Mouse (Mus musculus): Measurements from ENCODE around the gene Ube2b. TPM values are rescaled to one million over a fixed set of nuclear protein-coding genes. Genes with fewer than 3 reads are reported as not detected.
A peak's percentile ranks its signal among the peaks of the same experiment; 100 is the strongest.

Gene Ube2b
- total RNA-seq, 1 experiment from 2014 or later, result 210 TPM

DNA sequence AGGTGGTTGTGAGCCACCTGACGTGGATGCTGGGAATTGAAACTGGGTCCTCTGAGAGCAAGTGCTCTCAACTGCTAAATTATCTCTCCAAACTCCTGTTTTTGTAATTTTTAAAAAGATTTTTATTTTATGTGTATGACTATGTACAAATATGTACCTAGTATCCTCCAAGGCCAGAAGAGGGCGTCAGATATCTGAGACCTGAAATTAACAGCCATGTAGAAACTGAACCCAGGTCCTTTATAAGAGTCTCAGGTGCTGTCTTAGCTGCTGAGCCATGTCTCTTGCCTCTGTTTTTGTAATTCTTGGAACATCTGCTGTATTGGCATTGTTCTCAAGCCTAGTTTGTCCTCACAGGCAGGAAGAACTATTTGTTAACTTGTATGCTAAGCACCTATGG, 31.1 kb downstream of the Ube2b start:
- ATAC-seq (replicated peaks; ENCODE audit: insufficient number of reproducible peaks, low FRiP score, low TSS enrichment, poor library complexity, severe bottlenecking), result no peak

DNA sequence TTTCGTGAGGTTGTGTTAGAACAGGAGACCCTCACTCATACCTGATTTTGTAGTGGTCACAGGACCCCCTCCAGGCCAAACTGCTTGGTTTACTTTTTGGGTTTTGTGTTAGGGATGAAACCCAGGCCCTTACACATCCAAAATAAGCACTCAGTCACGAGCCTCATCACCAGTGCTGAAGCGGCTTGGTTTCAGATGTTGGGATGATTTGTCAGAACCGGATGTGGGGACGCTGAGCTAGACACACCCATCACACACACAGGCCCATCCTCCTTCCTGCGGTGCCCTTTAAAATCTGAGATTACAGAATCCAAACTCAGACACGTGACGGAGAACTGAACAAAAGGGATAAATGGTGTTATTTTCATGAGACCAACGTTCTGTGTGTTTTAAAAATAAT, 31.7 kb downstream of the Ube2b start:
- ATAC-seq (replicated peaks; ENCODE audit: insufficient number of reproducible peaks, low FRiP score, low TSS enrichment, poor library complexity, severe bottlenecking), result peak; percentile 45; the same call in 1 of the 2 replicates

DNA sequence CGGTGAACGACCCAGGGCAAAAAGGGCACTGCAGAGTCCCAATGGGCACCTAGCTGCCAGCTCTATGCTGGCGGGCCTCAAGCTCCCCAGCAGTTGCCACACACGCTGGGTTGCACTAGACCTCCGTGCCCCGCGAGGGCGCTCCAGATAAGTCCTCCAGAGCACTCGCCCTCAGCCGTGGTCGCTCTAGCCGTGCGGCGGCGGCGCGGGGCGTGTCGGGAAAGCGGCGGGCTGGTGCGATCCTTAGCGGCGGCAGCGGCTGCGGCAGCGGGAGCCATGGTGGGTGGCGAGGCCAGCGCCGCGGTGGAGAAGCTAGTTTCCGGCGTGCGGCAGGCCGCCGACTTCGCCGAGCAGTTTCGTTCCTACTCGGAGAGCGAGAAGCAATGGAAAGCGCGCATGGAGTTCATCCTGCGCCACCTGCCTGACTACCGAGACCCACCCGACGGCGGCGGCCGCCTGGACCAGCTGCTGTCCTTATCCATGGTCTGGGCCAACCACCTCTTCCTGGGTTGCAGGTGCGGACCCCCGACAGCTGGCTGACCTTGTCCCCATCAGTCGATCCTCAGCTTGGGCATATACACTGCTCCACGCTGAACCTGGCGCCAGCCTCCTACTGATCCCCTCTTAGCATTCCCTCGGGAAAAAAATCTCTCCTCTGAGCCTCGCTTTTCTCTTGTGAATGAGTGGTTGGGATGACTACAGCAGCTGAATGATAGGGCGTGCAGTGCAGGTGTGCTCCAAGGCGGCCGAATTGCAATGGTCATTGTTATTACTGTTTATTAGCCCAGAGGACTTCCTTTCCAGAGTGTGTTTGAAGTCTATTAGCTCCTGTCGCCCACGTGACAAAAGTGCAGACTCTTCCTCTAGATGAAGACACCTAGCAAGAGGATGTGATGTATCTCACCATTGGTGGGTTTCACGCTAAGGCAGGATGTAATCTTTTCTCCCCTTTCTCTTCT, 32.8 kb downstream of the Ube2b start, which contains the start of gene Cdkn2aipnl:
Gene Cdkn2aipnl (plus strand): TSS at position 219 of the 959 bp plus-strand sequence.
- peak; percentile 91 for ATAC-seq (replicated peaks; ENCODE audit: insufficient number of reproducible peaks, low FRiP score, low TSS enrichment, poor library complexity, severe bottlenecking)

DNA sequence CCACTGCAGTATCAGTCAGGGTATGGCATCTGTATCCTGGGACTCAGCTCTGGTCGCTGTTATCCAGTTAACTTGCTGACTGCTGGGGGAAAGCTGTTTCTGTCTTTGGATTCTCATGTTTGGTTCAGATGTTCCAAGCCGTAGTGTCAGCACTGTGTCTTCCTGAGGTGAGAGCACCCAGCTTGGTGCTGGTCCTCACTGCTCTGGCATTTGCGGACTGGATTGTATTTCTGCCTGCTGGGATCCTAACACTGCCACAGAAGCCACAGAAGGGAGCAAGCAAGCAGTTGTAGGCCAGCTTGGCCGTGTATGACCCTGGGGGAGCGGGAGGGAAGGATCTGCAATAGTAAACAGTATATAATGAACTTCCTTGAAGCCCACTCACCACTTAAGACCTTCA, 33.9 kb downstream of the Ube2b start:
- ATAC-seq (replicated peaks; ENCODE audit: insufficient number of reproducible peaks, low FRiP score, low TSS enrichment, poor library complexity, severe bottlenecking), result no peak

DNA sequence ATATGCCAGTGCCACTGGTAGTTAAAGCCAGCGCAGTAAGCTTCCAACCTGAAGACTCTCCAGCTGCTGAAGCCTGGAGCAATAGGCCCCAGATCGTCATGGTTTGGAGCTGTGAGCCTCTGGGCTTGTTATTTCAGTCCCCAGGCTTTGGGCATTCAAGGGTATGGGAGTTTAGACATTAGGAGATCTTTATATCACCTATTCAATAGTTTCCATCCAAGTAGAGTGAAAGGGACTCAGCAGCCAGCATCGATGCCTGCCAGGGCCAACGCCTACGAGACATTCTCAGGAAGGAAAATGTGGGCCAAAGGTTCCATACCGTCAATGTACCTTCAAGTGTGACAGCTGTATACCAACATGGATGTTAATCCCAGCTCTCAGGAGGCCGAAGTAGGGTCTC, 38.3 kb downstream of the Ube2b start:
- ATAC-seq (replicated peaks; ENCODE audit: insufficient number of reproducible peaks, low FRiP score, low TSS enrichment, poor library complexity, severe bottlenecking), result no peak

DNA sequence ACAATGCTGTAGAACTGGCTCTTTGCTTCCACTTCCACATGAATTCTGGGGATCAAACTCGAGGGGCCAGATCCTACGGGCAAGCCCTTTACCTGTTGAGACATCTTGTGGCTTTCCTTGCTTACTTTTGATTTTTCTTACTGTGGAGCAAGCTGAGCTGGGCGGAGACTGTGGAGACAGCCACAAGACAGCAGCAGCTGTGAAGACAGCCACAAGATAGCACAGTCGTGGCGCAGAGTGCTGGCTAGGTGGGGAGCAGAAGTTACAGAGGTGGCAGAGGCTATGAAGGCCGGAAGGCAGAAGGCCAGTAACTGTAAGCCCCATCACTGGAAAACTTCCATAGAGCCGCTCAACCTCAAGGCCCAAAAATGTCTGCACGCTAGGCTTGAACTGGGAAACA, 38.8 kb downstream of the Ube2b start:
- no peak for ATAC-seq (replicated peaks; ENCODE audit: insufficient number of reproducible peaks, low FRiP score, low TSS enrichment, poor library complexity, severe bottlenecking)

DNA sequence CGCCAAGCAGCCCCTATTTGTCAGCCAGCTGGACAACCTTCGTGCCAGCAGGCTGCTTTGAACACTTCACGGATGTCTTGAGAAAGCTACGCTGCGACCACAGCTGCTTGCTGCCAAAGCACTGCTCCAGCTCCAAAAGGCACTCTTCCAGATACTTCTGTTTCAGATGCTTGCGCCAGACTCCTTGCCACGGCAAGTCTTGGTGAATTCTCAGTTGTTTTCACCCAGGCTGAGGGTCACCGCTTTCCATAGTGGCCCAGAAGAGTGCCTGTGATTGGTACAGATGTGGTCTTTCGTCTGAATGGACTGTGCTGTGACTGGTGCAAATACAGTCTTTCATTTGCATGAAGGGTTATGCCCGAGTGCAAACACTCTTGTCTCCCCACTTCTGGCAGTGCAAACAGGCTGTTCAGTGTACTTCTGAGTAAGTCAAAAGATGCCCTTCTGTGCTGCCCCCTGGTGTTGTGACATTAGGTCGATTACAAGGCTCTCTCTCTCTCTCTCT, 39.5 kb downstream of the Ube2b start:
- no peak for ATAC-seq (replicated peaks; ENCODE audit: insufficient number of reproducible peaks, low FRiP score, low TSS enrichment, poor library complexity, severe bottlenecking)

DNA sequence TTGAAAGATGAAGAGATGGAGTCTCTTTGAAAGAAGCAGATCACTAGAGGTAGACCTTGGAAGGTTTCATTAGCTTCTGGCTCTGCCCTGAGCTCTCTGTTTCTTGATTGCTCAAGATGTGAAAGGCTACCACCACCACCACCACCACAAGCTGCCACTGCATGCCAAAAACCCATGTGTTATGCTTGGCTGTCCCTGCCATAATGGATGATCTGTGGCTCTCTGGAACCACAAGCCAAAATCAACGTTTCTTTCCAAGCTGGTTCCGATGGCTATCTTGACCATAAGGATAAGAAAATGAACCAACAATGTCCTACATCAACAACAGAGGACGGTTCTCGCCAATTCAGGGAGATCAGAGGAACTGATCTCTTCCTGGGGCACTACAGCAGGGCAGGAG, 40.5 kb downstream of the Ube2b start:
- ATAC-seq (replicated peaks; ENCODE audit: insufficient number of reproducible peaks, low FRiP score, low TSS enrichment, poor library complexity, severe bottlenecking), result no peak

DNA sequence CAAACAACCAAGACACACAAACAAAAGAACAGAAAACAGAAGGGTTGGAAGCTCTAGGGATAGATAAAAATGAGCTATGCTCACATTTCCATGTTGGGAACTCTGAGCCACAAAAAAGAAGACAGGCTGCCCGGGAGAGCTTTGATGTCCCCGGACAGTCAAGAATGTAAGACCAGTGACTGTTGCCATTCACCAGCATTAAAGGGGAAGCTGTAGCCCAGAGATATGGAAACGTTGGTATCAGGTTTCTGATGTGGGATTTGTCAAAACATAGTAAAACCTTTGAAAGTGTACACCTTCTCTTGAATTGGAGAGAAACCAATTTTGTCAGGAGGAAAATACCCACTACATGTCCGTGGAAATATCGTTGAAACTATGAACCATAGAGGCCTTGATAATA, 41.1 kb downstream of the Ube2b start:
- no peak for ATAC-seq (replicated peaks; ENCODE audit: insufficient number of reproducible peaks, low FRiP score, low TSS enrichment, poor library complexity, severe bottlenecking)

DNA sequence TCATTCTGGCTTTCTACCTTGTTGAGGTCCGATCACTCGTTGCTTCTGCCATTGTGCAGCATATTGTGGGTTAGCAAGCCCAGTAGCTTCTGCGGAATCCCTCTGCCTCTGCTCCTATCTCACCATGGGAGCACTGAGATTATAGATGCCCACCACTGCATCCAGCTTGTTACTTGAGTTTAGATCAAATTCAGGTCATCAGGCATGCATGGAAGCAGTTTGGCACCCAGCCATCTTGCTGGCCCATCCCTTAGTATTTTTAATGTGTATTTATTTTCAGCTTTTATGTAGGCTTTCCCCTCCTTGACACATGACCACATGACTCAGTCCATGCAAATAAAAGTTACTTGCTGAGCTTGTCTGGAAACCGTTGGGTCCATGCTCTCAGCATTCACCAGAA, 42.8 kb downstream of the Ube2b start:
- no peak for ATAC-seq (replicated peaks; ENCODE audit: insufficient number of reproducible peaks, low FRiP score, low TSS enrichment, poor library complexity, severe bottlenecking)

DNA sequence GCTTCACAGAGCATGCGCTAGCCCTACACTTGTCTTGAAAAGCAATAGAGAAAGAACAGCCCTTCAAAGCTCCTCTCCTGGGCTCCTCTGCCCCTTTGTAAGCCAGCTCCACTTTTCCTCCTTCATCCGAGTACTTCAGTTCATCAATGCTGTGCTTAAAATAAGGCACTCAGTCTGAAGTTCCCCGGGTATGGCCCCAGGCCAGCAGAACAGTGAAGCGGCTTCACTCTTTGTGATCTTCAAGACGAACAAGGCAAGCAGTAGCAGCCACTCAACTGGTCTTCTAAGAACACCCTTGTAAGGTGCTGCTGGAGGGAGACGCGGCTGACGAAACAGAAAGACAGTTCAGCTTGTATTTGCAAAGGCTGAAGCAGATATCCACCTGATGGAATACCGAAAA, 44.5 kb downstream of the Ube2b start:
- no peak for ATAC-seq (replicated peaks; ENCODE audit: insufficient number of reproducible peaks, low FRiP score, low TSS enrichment, poor library complexity, severe bottlenecking)

DNA sequence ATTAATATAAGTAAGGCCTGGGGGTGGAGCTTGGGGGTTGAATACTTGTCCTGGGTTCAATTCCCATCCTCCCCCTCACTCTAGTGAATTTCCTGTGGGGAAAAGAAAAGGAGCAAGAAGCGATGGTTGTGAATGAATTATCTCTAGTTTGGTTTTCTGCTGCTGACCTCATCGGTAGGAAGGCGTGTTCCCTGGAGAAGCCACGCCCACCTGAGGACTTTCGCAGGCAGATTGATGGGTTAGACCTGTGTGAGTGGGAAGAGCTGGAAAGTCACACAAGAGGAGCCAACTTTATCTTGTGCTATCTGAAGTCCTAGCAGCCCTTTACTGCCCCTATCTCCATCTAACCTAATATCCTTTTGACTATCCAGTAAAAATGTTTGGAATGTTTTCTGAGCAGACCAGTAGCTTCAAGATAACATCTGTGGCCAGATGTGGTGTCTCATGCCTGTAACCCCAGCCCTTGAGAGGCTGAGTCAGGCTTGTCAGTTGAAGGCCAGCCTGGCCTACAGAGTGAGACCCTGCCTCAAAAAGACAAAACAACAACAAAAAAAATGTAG, 48.6 kb downstream of the Ube2b start:
- ATAC-seq (replicated peaks; ENCODE audit: insufficient number of reproducible peaks, low FRiP score, low TSS enrichment, poor library complexity, severe bottlenecking), result no peak

DNA sequence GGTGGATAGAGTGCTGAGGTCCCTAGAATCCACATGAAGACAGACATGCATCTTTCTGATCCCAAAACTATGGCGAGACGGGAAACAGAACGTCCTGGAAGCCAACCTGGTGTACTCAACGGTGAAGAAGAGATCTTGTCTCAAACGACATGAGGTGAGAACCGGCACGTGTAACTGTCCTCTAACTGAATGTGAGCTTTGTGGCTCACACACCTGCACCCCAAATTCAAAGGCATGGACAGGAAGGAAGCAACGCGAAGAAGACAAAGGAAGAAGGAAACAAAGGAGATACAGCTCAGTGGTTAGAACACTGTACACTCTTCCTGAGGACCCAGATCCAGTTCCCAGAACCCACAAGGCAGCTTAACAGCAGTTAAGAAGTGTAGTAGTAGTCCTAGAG, 50.6 kb downstream of the Ube2b start:
- ATAC-seq (replicated peaks; ENCODE audit: insufficient number of reproducible peaks, low FRiP score, low TSS enrichment, poor library complexity, severe bottlenecking), result no peak

DNA sequence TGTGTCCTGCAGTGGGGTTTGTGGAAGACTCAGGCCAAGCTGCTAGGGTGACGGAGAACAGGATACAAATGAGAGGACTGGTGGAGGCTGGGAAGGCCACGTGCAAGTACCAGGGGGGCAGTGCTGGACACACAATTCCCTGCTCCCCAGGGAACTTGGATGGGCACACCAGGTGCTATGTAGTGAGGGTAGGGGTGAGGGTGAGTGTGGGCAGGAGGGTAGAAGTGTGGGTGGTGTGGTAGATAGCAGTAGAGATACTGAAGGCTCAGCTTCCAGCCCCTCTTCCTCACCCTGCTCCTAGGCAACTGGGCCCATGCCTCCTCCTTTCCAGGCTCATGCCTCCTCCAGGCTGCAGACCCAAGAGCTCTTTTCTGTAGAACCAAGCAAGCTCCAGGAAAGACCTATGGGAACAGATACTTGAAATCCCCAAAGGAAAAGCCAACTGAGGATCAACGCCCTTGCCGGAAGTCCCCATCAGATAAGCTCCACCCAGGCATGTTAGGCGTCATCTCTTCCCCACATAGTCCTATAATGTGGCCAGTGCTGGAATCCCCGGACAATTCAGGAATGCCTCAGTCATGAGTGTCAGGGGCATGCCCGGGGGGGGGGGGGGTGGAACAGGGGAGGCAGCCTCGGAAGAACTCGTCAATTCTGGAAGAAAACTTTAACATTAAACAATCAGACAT, 51.3 kb downstream of the Ube2b start:
- ATAC-seq (replicated peaks; ENCODE audit: insufficient number of reproducible peaks, low FRiP score, low TSS enrichment, poor library complexity, severe bottlenecking), result no peak

DNA sequence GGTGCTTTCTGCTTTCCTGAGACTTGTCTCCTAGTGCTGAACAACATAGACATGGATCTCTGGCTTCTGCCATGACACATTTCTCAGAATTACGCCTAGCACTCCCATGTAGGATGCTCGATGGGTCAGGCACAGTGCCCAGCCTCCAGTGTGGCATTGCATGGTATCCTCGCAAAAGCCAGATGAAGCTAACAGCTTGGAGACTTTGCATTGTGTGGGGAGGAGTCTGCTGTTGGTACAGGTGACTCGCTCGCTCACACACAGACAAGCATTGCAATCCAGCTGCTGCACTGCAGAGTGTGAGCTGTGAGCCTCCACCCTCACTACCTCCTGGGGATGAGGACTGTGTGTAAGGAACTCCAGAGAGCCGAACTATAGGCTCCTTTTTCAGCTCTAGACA, 54.4 kb downstream of the Ube2b start:
- ATAC-seq (replicated peaks; ENCODE audit: insufficient number of reproducible peaks, low FRiP score, low TSS enrichment, poor library complexity, severe bottlenecking), result no peak

DNA sequence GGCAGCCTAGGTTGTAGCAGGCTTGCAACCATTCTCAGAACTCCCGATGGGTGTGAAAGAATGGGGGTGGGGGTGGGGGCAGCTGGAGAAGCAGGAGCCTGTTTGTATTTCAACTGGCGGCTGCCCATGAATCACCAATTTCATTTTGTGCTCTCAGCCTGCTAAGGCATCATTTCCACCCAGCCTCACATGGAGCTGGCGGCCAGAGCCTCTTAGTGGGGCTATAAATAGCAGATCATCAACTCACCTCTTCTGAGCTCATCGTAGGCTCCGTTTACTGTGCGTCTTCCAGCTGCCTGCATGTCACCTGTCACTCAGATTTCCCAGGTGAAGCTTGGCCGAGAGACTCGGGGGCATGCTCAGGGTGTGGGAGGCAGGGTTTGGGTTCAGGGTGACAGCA, 55.0 kb downstream of the Ube2b start:
- ATAC-seq (replicated peaks; ENCODE audit: insufficient number of reproducible peaks, low FRiP score, low TSS enrichment, poor library complexity, severe bottlenecking), result no peak

DNA sequence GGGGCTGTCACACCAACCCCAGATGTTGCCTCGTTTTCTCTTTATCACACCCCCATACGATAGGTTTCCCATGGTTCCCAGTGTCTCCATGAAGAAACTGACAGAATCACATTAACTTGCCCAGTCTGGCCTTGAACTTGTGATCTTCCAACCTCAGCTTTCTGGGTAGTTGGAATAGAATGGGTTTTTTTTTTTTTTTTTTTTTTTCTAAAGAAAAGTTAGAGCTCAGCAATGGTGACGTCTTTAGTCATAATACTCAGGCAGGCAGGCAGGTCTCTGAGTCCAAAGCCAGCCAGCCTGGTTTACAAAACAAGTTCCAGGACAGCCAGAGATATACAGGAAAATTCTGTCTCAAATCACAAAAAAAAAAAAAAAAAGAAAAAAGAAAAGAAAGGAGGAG, 56.3 kb downstream of the Ube2b start:
- ATAC-seq (replicated peaks; ENCODE audit: insufficient number of reproducible peaks, low FRiP score, low TSS enrichment, poor library complexity, severe bottlenecking), result no peak

DNA sequence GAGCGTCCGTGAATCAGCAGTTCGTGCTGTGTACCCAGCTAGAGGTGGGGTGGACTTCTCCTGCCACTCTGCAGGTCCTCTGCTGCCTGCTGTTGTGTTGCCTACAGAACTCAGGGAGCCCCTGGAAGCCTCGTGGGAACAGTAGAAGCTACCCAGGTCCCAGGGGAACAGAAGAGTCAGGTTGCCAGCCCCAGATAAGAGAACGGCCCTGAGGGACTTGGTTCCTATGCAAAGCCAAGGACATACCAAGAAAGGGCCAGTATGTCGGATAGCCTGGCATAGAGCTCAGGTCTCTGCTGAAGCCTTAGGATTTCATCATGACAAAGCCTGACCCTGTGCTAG, 57.1 kb downstream of the Ube2b start:
- no peak for ATAC-seq (replicated peaks; ENCODE audit: insufficient number of reproducible peaks, low FRiP score, low TSS enrichment, poor library complexity, severe bottlenecking)

DNA sequence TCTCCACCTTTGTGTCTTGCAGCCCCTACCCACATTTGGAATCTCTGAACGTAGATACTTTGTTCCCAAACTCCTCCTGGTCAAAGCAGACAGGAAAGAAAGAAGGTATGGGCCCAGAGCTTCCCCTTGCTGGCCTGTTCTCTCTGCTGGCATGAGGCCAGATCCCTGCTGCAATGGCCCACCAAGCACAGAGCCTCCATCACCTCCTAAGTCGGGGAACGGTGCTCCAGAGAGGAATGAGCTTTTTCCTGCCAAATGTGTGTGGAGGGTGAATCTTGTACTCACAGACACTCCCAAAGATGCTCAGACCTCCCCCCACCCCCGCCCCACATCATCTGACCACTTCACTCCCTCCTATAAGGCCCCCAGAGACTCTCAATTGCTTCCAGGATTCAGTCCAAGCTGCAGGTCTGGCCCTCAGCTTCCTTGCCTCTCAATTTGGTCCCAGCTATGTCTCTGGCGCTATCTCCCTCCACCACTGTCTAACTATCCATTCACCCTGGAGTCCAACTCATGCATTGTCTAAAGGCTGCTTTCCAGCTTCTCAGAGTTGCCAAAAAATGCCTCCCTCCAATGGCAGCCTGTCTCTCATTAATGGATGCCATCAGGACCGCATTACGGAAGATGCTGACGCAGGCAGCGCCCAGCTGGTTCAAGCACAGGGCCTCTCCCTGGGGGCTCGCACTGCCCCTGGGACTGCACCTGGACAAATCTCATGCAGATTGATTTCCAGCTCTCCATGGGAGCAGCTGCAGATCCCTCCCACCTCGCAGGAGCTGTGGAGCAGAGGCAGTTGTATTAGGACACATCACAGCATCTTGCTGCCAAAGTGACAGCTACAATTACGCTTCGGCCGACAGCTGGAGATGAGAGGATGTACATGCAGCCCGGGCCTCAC, 57.7 kb downstream of the Ube2b start:
- ATAC-seq (replicated peaks; ENCODE audit: insufficient number of reproducible peaks, low FRiP score, low TSS enrichment, poor library complexity, severe bottlenecking), result no peak

Data from monocyte, adult 5-6 weeks (primary cell).